Mouse (Mus musculus): Measurements from ENCODE around the gene Gm21897. TPM values are rescaled to one million over a fixed set of nuclear protein-coding genes. Genes with fewer than 3 reads are reported as not detected.

Gene Gm21897
- total RNA-seq, 1 experiment: 0.45 TPM

- in situ Hi-C loops (cut with MboI; ENCODE audit: low sequenced_read_pairs in 2 of 2, unreplicated experiment in 2 of 2): no loop called here
- H3K9me3 ChIP-seq (ENCODE audit: control insufficient read depth, insufficient read depth, low read depth, low read length): no peaks in the 10 kb centered on the region
- H3K27ac ChIP-seq (ENCODE audit: insufficient read depth, low read depth, low read length, poor library complexity, severe bottlenecking): no peak overlapping the region
- no peaks in the 10 kb centered on the region for H3K36me3 ChIP-seq (ENCODE audit: control insufficient read depth, insufficient read depth, low read length, poor library complexity, severe bottlenecking)
- H3K4me1 ChIP-seq (ENCODE audit: control insufficient read depth in 2 of 2, insufficient read depth in 2 of 2, low read length in 2 of 2, poor library complexity in 1 of 2): peaks cover 0 to 3% of the 10 kb centered on the region in 2 experiments; a peak in 1 of 4 replicates
- no peak for DNase-seq (ENCODE audit: low read depth, low spot score)
- no peak for TF ChIP-seq ZC3H11A (IDR thresholded peaks at IDR 0.05; ENCODE audit: borderline replicate concordance, low read depth, low read length)
- no peak for TF ChIP-seq ZNF384 (IDR thresholded peaks at IDR 0.05; ENCODE audit: low read depth, low read length)
- no peak for TF ChIP-seq HCFC1 (IDR thresholded peaks at IDR 0.05; ENCODE audit: borderline replicate concordance, insufficient read depth, low read length)
- TF ChIP-seq MAFK (IDR thresholded peaks at IDR 0.05; ENCODE audit: insufficient read depth, low read depth, low read length): no peak
- TF ChIP-seq CHD2 (IDR thresholded peaks at IDR 0.05; ENCODE audit: low read depth, low read length): no peak
- no peak overlapping the region for H3K9ac ChIP-seq (ENCODE audit: insufficient read depth, low read depth, low read length, poor library complexity, severe bottlenecking)
- H3K4me3 ChIP-seq (ENCODE audit: insufficient read depth in 1 of 2, low read depth in 1 of 2, low read length in 2 of 2, poor library complexity in 1 of 2, severe bottlenecking in 1 of 2): no peak overlapping the region
These were observed 38.1 kb downstream of the Gm21897 start for GRCm38 (mm10) chr16:15355339-15355738.

GRCm38 (mm10) chr16:15357766-15358165 lies 40.5 kb downstream of the Gm21897 start:
- H3K27ac ChIP-seq (ENCODE audit: insufficient read depth, low read depth, low read length, poor library complexity, severe bottlenecking): no peak overlapping the region
- H3K9me3 ChIP-seq (ENCODE audit: control insufficient read depth, insufficient read depth, low read depth, low read length): no peaks in the 10 kb centered on the region
- no peak for DNase-seq (ENCODE audit: low read depth, low spot score)
- TF ChIP-seq ZNF384 (IDR thresholded peaks at IDR 0.05; ENCODE audit: low read depth, low read length) (no peak), MAFK (IDR thresholded peaks at IDR 0.05; ENCODE audit: insufficient read depth, low read depth, low read length) (no peak), ZC3H11A (IDR thresholded peaks at IDR 0.05; ENCODE audit: borderline replicate concordance, low read depth, low read length) (no peak), CHD2 (IDR thresholded peaks at IDR 0.05; ENCODE audit: low read depth, low read length) (no peak), HCFC1 (IDR thresholded peaks at IDR 0.05; ENCODE audit: borderline replicate concordance, insufficient read depth, low read length) (no peak)
- H3K4me1 ChIP-seq (ENCODE audit: control insufficient read depth in 2 of 2, insufficient read depth in 2 of 2, low read length in 2 of 2, poor library complexity in 1 of 2): no peaks in the 10 kb centered on the region
- H3K9ac ChIP-seq (ENCODE audit: insufficient read depth, low read depth, low read length, poor library complexity, severe bottlenecking): no peak overlapping the region
- in situ Hi-C loops (cut with MboI; ENCODE audit: low sequenced_read_pairs in 2 of 2, unreplicated experiment in 2 of 2): no loop called here
- no peak overlapping the region for H3K4me3 ChIP-seq (ENCODE audit: insufficient read depth in 1 of 2, low read depth in 1 of 2, low read length in 2 of 2, poor library complexity in 1 of 2, severe bottlenecking in 1 of 2)
- H3K36me3 ChIP-seq (ENCODE audit: control insufficient read depth, insufficient read depth, low read length, poor library complexity, severe bottlenecking): no peaks in the 10 kb centered on the region

DNA sequence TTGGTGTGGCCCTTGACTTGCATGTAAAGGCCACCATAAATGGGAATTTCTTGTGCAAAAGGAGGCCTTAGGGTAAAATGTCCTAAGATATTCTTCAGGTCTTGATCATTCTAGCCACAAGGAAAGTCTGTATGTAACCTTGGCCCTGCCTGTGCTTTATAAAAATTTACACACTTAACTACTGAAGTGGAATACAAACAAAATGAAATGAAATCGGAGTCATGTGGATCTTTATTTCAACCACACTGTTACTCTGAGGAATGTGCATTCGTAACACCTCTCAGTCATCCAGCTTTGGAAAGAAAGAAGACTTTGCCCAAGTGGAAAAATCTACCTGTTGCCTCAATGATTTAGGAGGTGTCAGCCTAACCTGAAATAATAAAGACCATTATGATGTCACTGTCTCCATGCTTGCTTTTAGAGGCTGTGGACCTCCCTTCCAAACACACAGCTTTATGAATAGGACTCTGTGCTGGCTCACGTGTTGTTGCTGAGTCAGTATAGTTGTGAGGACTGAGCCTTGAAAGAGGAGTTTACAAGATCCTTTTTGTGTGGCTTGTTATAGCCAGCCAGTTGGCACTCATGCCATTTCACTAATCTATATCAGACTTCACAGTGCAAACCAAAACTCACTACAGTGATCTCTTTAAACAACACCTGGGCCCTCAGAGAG lies 42.0 kb downstream of the Gm21897 start:
- no peak for TF ChIP-seq MAFK (IDR thresholded peaks at IDR 0.05; ENCODE audit: insufficient read depth, low read depth, low read length)
- no peak for TF ChIP-seq ZNF384 (IDR thresholded peaks at IDR 0.05; ENCODE audit: low read depth, low read length)
- no peak for TF ChIP-seq ZC3H11A (IDR thresholded peaks at IDR 0.05; ENCODE audit: borderline replicate concordance, low read depth, low read length)
- TF ChIP-seq HCFC1 (IDR thresholded peaks at IDR 0.05; ENCODE audit: borderline replicate concordance, insufficient read depth, low read length): no peak
- TF ChIP-seq CHD2 (IDR thresholded peaks at IDR 0.05; ENCODE audit: low read depth, low read length): no peak
- no peak overlapping the region for H3K4me3 ChIP-seq (ENCODE audit: insufficient read depth in 1 of 2, low read depth in 1 of 2, low read length in 2 of 2, poor library complexity in 1 of 2, severe bottlenecking in 1 of 2)
- no peak for DNase-seq (ENCODE audit: low read depth, low spot score)
- H3K4me1 ChIP-seq (ENCODE audit: control insufficient read depth in 2 of 2, insufficient read depth in 2 of 2, low read length in 2 of 2, poor library complexity in 1 of 2): no peaks in the 10 kb centered on the region
- H3K36me3 ChIP-seq (ENCODE audit: control insufficient read depth, insufficient read depth, low read length, poor library complexity, severe bottlenecking): no peaks in the 10 kb centered on the region
- in situ Hi-C loops (cut with MboI; ENCODE audit: low sequenced_read_pairs in 2 of 2, unreplicated experiment in 2 of 2): no loop called here
- no peak overlapping the region for H3K9ac ChIP-seq (ENCODE audit: insufficient read depth, low read depth, low read length, poor library complexity, severe bottlenecking)
- H3K9me3 ChIP-seq (ENCODE audit: control insufficient read depth, insufficient read depth, low read depth, low read length): no peaks in the 10 kb centered on the region
- no peak overlapping the region for H3K27ac ChIP-seq (ENCODE audit: insufficient read depth, low read depth, low read length, poor library complexity, severe bottlenecking)

DNA sequence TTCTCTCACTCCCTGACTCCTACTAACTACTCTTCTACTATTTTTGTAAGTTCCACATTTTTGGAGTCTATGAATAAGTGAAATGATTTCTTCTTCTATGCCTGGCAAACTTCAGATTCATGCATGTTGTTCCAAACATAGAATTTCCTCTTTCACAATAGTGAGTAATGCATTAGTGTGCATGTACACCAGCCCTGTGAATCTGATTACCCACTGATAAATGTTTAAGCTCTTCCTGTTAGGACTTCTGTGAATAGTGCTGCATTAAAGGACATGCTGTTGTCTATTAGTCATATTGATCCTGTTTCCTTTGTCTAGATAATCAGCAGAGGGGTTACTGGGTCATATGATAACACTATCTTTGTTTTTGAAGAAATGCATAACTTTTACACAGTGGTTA lies 43.6 kb downstream of the Gm21897 start:
- no peak overlapping the region for H3K9ac ChIP-seq (ENCODE audit: insufficient read depth, low read depth, low read length, poor library complexity, severe bottlenecking)
- H3K4me1 ChIP-seq (ENCODE audit: control insufficient read depth in 2 of 2, insufficient read depth in 2 of 2, low read length in 2 of 2, poor library complexity in 1 of 2): no peaks in the 10 kb centered on the region
- H3K36me3 ChIP-seq (ENCODE audit: control insufficient read depth, insufficient read depth, low read length, poor library complexity, severe bottlenecking): no peaks in the 10 kb centered on the region
- TF ChIP-seq ZNF384 (IDR thresholded peaks at IDR 0.05; ENCODE audit: low read depth, low read length) (no peak), MAFK (IDR thresholded peaks at IDR 0.05; ENCODE audit: insufficient read depth, low read depth, low read length) (no peak), ZC3H11A (IDR thresholded peaks at IDR 0.05; ENCODE audit: borderline replicate concordance, low read depth, low read length) (no peak), CHD2 (IDR thresholded peaks at IDR 0.05; ENCODE audit: low read depth, low read length) (no peak), HCFC1 (IDR thresholded peaks at IDR 0.05; ENCODE audit: borderline replicate concordance, insufficient read depth, low read length) (no peak)
- no peak overlapping the region for H3K27ac ChIP-seq (ENCODE audit: insufficient read depth, low read depth, low read length, poor library complexity, severe bottlenecking)
- no peaks in the 10 kb centered on the region for H3K9me3 ChIP-seq (ENCODE audit: control insufficient read depth, insufficient read depth, low read depth, low read length)
- in situ Hi-C loops (cut with MboI; ENCODE audit: low sequenced_read_pairs in 2 of 2, unreplicated experiment in 2 of 2): no loop called here
- H3K4me3 ChIP-seq (ENCODE audit: insufficient read depth in 1 of 2, low read depth in 1 of 2, low read length in 2 of 2, poor library complexity in 1 of 2, severe bottlenecking in 1 of 2): no peak overlapping the region
- no peak for DNase-seq (ENCODE audit: low read depth, low spot score)

Data from ES-E14 (cell line).